Mouse (Mus musculus) lung, adult 2 months (tissue): ENCODE results near the gene Pcgf1. TPM values are rescaled to one million over a fixed set of nuclear protein-coding genes. Genes with fewer than 3 reads are reported as not detected.

Source experiments
- DNase-seq: peaks from one replicate; pipeline ENCODE4 v3.0.0; 2022
- H3K4me1 ChIP-seq: fragments of 200-500 bp; 2 replicates; pipeline ENCODE4 v1.6.1; 2011; ENCODE audit warnings: low read length; ENCODE audit not compliant: control insufficient read depth, insufficient read depth
- H3K4me3 ChIP-seq: fragments of 200-500 bp; replicated peaks from 2 replicates; pipeline ENCODE3; 2011; ENCODE audit warnings: low read depth, mild to moderate bottlenecking, control low read depth, low read length; ENCODE audit errors: extremely low read depth
- CTCF ChIP-seq: fragments of 200-500 bp; IDR thresholded peaks from 2 replicates; pipeline ENCODE4 v1.5.1; 2011; ENCODE audit warnings: mild to moderate bottlenecking, low read length, control low read depth; ENCODE audit not compliant: insufficient read depth
- POLR2A ChIP-seq: fragments of 200-500 bp; IDR thresholded peaks from 2 replicates; pipeline ENCODE4 v1.6.1; 2011; ENCODE audit warnings: low read depth, mild to moderate bottlenecking, control low read depth, low read length, borderline replicate concordance; ENCODE audit errors: extremely low read depth
- WGBS: fragments of 180-500 bp; shearing (Covaris S2); methylation state at CpG from one replicate; pipeline ENCODE4 v1.1.7; 2018; 5-methylcytosine and 5-hydroxymethylcytosine counted together
- polyA plus RNA-seq: library from polyadenylated mRNA; depleted of rRNA; stranded (reverse); fragments of >200 nt; gene quantifications from 2 replicates; pipeline ENCODE4 v1.2.3, GENCODE M21; 2012

Gene Pcgf1
- polyA plus RNA-seq, 1 experiment: 18.5 TPM

GRCm38 (mm10) chr6:83038496-83039012, 39.1 kb upstream of the Pcgf1 start:
- WGBS: 21% methylated on average over 24 of the region's 24 CpGs
- Histone ChIP-seq H3K4me3 (peak overlapping the region; percentile 34), H3K4me1 (peaks cover 4% of the 10 kb centered on the region; the same call in 1 of the 2 replicates)
- peak; percentile 98 for DNase-seq
- TF ChIP-seq CTCF: no peak
- 0 out of 2 replicates have a peak, but pooled peaks have one; percentile 44 for TF ChIP-seq POLR2A

GRCm38 (mm10) chr6:83040601-83041000, 37.1 kb upstream of the Pcgf1 start:
- H3K4me3 ChIP-seq: no peak overlapping the region
- no peak for TF ChIP-seq CTCF
- no peak for TF ChIP-seq POLR2A
- DNase-seq: no peak
- H3K4me1 ChIP-seq: peaks cover 4% of the 10 kb centered on the region; the same call in 1 of the 2 replicates
- WGBS: 80% methylated on average over 5 of the region's 5 CpGs

- no peak overlapping the region for H3K4me3 ChIP-seq
Observed at GRCm38 (mm10) chr6:83043561-83043960, 34.1 kb upstream of the Pcgf1 start.

GRCm38 (mm10) chr6:83043993-83044392, 33.7 kb upstream of the Pcgf1 start:
- no peak overlapping the region for H3K4me3 ChIP-seq
- no peaks in the 10 kb centered on the region for H3K4me1 ChIP-seq
- DNase-seq: no peak
- TF ChIP-seq CTCF (no peak), POLR2A (no peak)
- 89% methylated on average over 5 of the region's 5 CpGs for WGBS

More at GRCm38 (mm10) chr6:83043561-83043960, 34.1 kb upstream of the Pcgf1 start:
- DNase-seq: no peak
- no peaks in the 10 kb centered on the region for H3K4me1 ChIP-seq
- 57% methylated on average over 6 of the region's 6 CpGs for WGBS
- TF ChIP-seq POLR2A (no peak), CTCF (no peak)

GRCm38 (mm10) chr6:83044742-83045141, 32.9 kb upstream of the Pcgf1 start:
- 62% methylated on average over 9 of the region's 9 CpGs for WGBS
- Histone ChIP-seq H3K4me3 (no peak overlapping the region), H3K4me1 (no peaks in the 10 kb centered on the region)
- no peak for TF ChIP-seq POLR2A
- no peak for TF ChIP-seq CTCF
- no peak for DNase-seq

- DNase-seq: no peak
- Histone ChIP-seq H3K4me1 (peaks cover 7% of the 10 kb centered on the region), H3K4me3 (no peak overlapping the region)
- 77% methylated on average over 10 of the region's 10 CpGs for WGBS
- no peak for TF ChIP-seq CTCF
- no peak for TF ChIP-seq POLR2A
Observed at GRCm38 (mm10) chr6:83049367-83049766, 28.3 kb upstream of the Pcgf1 start.

- TF ChIP-seq POLR2A (no peak), CTCF (no peak)
- Histone ChIP-seq H3K4me3 (peak overlapping the region; percentile 73), H3K4me1 (peaks cover 12% of the 10 kb centered on the region)
- peak; percentile 21 for DNase-seq
- 4% methylated on average over 26 of the region's 26 CpGs for WGBS
Observed at GRCm38 (mm10) chr6:83053136-83053960, 24.3 kb upstream of the Pcgf1 start.

- H3K4me1 ChIP-seq: peaks cover 12% of the 10 kb centered on the region
- WGBS: under 1% methylated on average over 64 of the region's 64 CpGs
- DNase-seq: peak; percentile 94
- TF ChIP-seq POLR2A (peak; percentile 75), CTCF (no peak)
- H3K4me3 ChIP-seq: peak within 1 kb of the TSS; percentile 73
Observed at GRCm38 (mm10) chr6:83054074-83054851, 23.4 kb upstream of the Pcgf1 start, which contains the start of gene Aup1. Aup1 (plus strand) TSS chr6:83054521.

GRCm38 (mm10) chr6:83054871-83055431, 22.7 kb upstream of the Pcgf1 start, which contains the start of gene Htra2:
Htra2 (minus strand) TSS chr6:83055273.
- H3K4me1 ChIP-seq: peaks cover 12% of the 10 kb centered on the region
- peak within 1 kb of the TSS; percentile 73 for H3K4me3 ChIP-seq
- under 1% methylated on average over 50 of the region's 50 CpGs for WGBS
- no peak for TF ChIP-seq CTCF
- no peak for TF ChIP-seq POLR2A
- no peak for DNase-seq

- peak; percentile 14; the same call in 1 of the 2 replicates for TF ChIP-seq POLR2A
- TF ChIP-seq CTCF: no peak
- Histone ChIP-seq H3K4me3 (no peak within 1 kb of the TSS), H3K4me1 (peaks cover 10% of the 10 kb centered on the region)
- 45% methylated on average over 3 of the region's 3 CpGs for WGBS
- DNase-seq: no peak
Observed at GRCm38 (mm10) chr6:83057790-83058189, 19.9 kb upstream of the Pcgf1 start, which contains the start of gene Dqx1. Dqx1 (plus strand) TSS chr6:83057844.
